Mouse (Mus musculus) liver, embryonic 12.5 days (tissue): ENCODE results near the gene Mterf2. TPM values are rescaled to one million over a fixed set of nuclear protein-coding genes. Genes with fewer than 3 reads are reported as not detected.

Source experiments
- ATAC-seq: fragments of 200-750 bp; cut with Nextera tagmentation; 2 replicates; pipeline ENCODE4 v1.8.0; 2017; ENCODE audit warnings: moderate number of reproducible peaks, mild to moderate bottlenecking, moderate library complexity
- H3K27ac ChIP-seq: fragments of 300-500 bp; sonication (generic); 2 replicates; pipeline ENCODE4 v1.5.1; 2016; ENCODE audit warnings: mild to moderate bottlenecking
- H3K27me3 ChIP-seq: fragments of 300-500 bp; sonication (generic); replicated peaks from 2 replicates; pipeline ENCODE4 v1.6.1; 2016; ENCODE audit warnings: mild to moderate bottlenecking, moderate library complexity
- H3K36me3 ChIP-seq: fragments of 300-500 bp; sonication (generic); 2 replicates; pipeline ENCODE4 v1.6.1; 2016; ENCODE audit warnings: mild to moderate bottlenecking, moderate library complexity
- H3K4me1 ChIP-seq: fragments of 300-500 bp; sonication (generic); 2 replicates; pipeline ENCODE4 v1.6.1; 2016
- H3K4me2 ChIP-seq: fragments of 300-500 bp; sonication (generic); 2 replicates; pipeline ENCODE4 v1.6.1; 2016; ENCODE audit warnings: mild to moderate bottlenecking, moderate library complexity
- H3K4me3 ChIP-seq: fragments of 300-500 bp; sonication (generic); 2 replicates; pipeline ENCODE4 v1.5.1; 2016; ENCODE audit warnings: mild to moderate bottlenecking, moderate library complexity
- H3K9ac ChIP-seq: fragments of 300-500 bp; sonication (generic); 2 replicates; pipeline ENCODE4 v1.6.1; 2016; ENCODE audit warnings: mild to moderate bottlenecking, moderate library complexity
- H3K9me3 ChIP-seq: fragments of 300-500 bp; sonication (generic); replicated peaks from 2 replicates; pipeline ENCODE4 v1.6.1; 2016; ENCODE audit warnings: mild to moderate bottlenecking, moderate library complexity
- WGBS: fragments of 180-500 bp; shearing (Covaris S2); methylation state at CpG from one replicate; pipeline ENCODE4 v1.1.7; 2016; ENCODE audit not compliant: insufficient replicate concordance; 5-methylcytosine and 5-hydroxymethylcytosine counted together
- polyA plus RNA-seq: library from polyadenylated mRNA; unstranded; fragments of >200 nt; fragmentation: Nextera tagmentation; extraction: Ambion mirVana; gene quantifications from 2 replicates; pipeline ENCODE4 v1.2.1, GENCODE M21; 2016

Gene Mterf2
- polyA plus RNA-seq, 1 experiment from 2014 or later, result 6.9 TPM

DNA sequence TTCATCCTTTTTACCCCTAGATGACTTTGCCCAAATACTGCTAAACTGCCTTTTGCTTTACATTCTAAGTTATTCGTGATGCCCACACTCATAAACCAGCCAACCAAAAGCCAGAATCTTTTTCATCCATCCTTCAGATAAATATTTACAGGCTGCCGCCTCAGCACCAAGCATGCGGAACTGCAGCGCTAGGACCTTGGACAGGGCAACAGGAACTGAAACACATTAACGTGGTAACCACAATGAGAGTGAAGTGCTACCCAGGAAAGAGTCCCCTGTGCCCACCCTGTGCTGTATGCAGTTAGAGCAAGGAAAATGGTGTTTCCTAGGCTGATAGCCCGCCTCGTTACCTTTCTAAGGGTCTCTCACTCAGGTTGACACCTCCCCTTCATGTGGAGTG is 626 bp upstream of the Mterf2 start:
- 15% methylated on average over 7 of the region's 7 CpGs for WGBS

DNA sequence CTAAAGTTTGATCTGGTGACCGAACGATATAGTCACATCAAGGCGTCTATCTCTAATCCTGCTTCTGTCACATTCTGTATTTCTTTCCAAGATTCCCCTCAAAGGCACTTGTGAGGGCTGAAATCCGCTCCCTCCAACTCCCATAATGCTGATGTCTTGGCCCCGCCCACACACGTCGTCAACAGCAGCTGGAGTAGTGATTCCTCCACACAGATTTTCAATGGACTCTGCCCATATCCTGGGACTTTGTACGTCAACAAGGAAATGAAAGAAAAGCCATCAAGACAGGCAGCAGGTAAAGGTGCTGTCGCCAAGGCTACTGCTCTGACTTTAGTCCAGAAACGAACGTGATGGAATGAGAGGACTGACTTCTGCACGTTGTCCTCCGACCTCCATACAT is 2.6 kb downstream of the Mterf2 start:
- WGBS, result 80% methylated on average over 13 of the region's 13 CpGs
- H3K4me2 ChIP-seq, result no peak overlapping the region
- H3K9ac ChIP-seq, result no peak overlapping the region
- no peak overlapping the region for H3K4me3 ChIP-seq
- peaks cover 28% of the 10 kb centered on the region for H3K36me3 ChIP-seq
- H3K9me3 ChIP-seq, result no peaks in the 10 kb centered on the region
- H3K4me1 ChIP-seq, result peaks cover 20% of the 10 kb centered on the region
- ATAC-seq, result no peak
- no peaks in the 10 kb centered on the region for H3K27me3 ChIP-seq
- H3K27ac ChIP-seq, result no peak overlapping the region

More for the DNA sequence above, 626 bp upstream of the Mterf2 start:
- peak overlapping the region; percentile 71 for H3K4me3 ChIP-seq
- no peaks in the 10 kb centered on the region for H3K9me3 ChIP-seq
- H3K4me1 ChIP-seq, result peaks cover 20% of the 10 kb centered on the region
- ATAC-seq, result peak; percentile 9; the same call in 1 of the 2 replicates
- H3K4me2 ChIP-seq, result peak overlapping the region; percentile 77
- H3K27me3 ChIP-seq, result no peaks in the 10 kb centered on the region
- 0 out of 2 replicates have a peak overlapping the region, but pooled peaks have one; percentile 46 for H3K27ac ChIP-seq
- peak overlapping the region; percentile 49 for H3K9ac ChIP-seq
- peaks cover 10% of the 10 kb centered on the region; the same call in 1 of the 2 replicates for H3K36me3 ChIP-seq

DNA sequence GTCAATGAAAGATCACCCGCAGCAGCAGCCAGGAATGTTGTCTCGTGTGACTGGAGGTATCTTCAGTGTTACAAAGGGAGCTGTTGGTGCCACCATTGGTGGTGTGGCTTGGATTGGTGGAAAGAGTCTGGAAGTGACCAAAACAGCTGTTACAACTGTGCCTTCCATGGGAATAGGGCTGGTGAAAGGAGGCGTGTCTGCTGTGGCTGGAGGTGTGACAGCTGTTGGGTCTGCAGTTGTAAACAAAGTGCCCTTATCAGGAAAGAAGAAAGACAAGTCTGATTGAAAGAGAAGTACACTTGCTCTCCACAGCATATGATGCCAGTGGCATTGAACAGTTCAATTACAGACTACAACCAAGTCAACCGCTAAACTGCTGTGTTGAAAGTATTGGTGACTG is 13.4 kb downstream of the Mterf2 start:
- no peak overlapping the region for H3K4me2 ChIP-seq
- ATAC-seq, result no peak
- WGBS, result 76% methylated on average over 4 of the region's 4 CpGs
- H3K9ac ChIP-seq, result no peak overlapping the region
- H3K36me3 ChIP-seq, result peaks cover 42% of the 10 kb centered on the region
- no peaks in the 10 kb centered on the region for H3K27me3 ChIP-seq
- no peak overlapping the region for H3K27ac ChIP-seq
- H3K9me3 ChIP-seq, result no peaks in the 10 kb centered on the region
- no peaks in the 10 kb centered on the region for H3K4me1 ChIP-seq
- no peak overlapping the region for H3K4me3 ChIP-seq

DNA sequence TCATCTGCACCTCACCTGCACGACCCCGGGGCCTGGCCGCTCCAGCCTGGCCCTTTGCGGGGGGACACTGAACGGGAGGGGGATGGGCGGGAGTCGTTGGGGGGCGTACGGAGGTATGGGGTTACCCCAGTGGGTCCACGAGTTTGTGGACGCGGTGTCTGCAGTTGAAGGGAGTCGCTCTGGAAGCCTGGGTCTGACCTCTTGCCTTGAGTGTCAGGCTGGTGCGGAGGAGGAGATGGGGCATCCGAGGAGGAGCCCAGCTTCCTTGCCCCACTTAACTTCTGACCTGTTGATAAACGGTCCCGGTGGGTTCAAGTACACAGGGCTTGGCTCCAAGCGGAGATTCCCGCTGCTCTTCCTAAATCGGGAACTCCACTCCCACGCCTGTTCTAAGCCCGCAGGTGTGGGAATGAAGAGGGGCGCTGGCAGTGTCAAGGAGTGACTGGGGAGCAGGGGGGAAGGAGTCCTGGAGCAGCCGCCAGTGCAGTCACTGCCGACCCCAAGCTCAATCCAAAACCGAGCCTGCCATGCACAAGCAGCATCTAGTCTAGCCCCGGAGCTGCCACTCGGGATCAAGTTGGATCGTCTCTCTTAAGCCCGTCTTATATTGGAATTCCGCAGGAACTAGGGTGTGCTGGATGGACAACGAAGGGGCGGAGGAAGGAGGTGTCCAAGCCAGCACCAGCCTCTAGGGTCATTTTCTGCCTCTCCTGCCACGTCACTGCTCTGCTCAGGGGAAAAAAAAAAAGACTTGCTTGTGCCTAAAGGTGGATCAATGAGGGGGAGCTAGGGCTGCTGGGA is 24.5 kb downstream of the Mterf2 start:
- whole genome bisulfite sequencing, result 3% methylated on average over 34 of the region's 34 CpGs
- Histone ChIP-seq H3K4me1 (peaks cover 19% of the 10 kb centered on the region), H3K9me3 (no peaks in the 10 kb centered on the region), H3K27ac (peak overlapping the region; percentile 91), H3K27me3 (no peaks in the 10 kb centered on the region), H3K4me2 (peak overlapping the region; percentile 99), H3K4me3 (peak overlapping the region; percentile 92), H3K36me3 (no peaks in the 10 kb centered on the region), H3K9ac (peak overlapping the region; percentile 96)
- ATAC-seq, result peak; percentile 30

DNA sequence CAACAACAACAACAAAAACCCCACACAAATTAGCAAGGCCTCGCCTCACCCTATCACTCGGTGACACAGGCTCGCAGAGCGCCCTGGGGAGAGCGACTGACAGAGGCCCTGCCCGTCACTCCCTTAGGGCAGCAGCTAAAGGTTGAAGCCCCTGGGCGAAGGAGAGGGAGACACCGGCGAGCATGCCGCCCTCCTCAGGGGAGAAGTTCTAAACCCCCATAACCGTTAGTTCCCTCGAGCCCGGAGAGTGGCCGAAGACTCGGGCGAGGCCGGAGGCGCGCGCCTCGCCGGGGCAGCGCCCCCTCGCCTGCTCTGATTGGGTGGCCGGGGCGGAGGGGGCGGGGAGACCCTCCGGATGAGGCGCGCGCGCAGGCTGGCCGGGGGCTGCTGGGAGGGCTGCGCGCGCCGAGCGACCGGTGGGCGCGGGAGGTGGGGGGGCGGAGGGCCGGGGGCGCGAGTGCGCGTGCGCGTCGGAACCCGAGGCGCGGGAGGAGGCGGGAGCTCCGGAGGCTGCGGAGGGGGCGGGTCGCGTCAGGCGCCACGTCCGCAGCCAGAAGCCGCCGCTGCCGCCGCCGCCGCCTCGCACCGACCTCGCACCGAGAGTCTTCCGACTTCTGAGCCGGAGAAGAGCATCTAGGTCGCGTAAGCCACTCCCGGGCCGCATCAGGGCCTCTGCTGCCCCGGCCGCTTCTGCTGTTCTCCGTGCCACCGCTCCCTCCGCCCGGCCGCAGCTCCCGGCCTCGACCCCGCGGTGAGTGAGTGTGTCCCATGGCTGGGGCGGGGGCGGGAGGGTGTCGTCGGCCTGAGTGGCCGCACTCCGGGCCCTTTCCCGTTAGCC is 25.4 kb downstream of the Mterf2 start, which contains the start of the genes Fhl4 and Tmem263:
Fhl4 (minus strand) TSS at position 249 of the 838 bp plus-strand sequence.
Tmem263 (plus strand) TSS at position 381 of the 838 bp plus-strand sequence.
- peak within 1 kb of the TSS; percentile 92 for H3K4me3 ChIP-seq
- peak; percentile 92 for ATAC-seq
- H3K36me3 ChIP-seq, result no peaks in the 10 kb centered on the region
- no peaks in the 10 kb centered on the region for H3K9me3 ChIP-seq
- H3K4me1 ChIP-seq, result peaks cover 19% of the 10 kb centered on the region
- peak within 1 kb of the TSS; percentile 96 for H3K9ac ChIP-seq
- H3K4me2 ChIP-seq, result peak within 1 kb of the TSS; percentile 99
- H3K27ac ChIP-seq, result peak within 1 kb of the TSS; percentile 91
- H3K27me3 ChIP-seq, result no peaks in the 10 kb centered on the region
- under 1% methylated on average over 90 of the region's 96 CpGs for WGBS

DNA sequence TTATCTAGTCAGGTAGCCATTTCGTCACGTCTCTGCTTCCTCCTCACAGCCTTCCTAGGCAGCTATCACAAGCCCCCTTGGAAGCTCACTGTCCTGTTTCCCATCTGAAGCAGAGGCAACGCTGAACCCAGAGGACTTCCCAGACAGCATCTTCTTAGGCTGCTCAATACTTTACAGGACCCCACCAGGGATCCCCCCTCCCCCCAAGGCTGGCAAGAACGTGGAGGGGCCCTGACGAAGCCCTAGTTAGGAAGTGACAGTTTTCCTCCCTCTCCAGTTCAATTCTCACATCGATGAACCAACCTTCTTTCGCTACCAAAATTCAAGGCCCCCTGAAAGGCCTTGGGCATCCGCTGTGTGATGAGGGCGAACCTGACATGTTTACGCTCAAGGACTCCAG is 26.0 kb downstream of the Mterf2 start:
- Histone ChIP-seq H3K36me3 (no peaks in the 10 kb centered on the region), H3K4me3 (peak overlapping the region; percentile 92), H3K4me2 (peak overlapping the region; percentile 99), H3K9me3 (no peaks in the 10 kb centered on the region), H3K27ac (peak overlapping the region; percentile 91), H3K27me3 (no peaks in the 10 kb centered on the region), H3K9ac (peak overlapping the region; percentile 96), H3K4me1 (peaks cover 19% of the 10 kb centered on the region)
- ATAC-seq, result peak; percentile 46
- WGBS, result 3% methylated on average over 10 of the region's 10 CpGs

DNA sequence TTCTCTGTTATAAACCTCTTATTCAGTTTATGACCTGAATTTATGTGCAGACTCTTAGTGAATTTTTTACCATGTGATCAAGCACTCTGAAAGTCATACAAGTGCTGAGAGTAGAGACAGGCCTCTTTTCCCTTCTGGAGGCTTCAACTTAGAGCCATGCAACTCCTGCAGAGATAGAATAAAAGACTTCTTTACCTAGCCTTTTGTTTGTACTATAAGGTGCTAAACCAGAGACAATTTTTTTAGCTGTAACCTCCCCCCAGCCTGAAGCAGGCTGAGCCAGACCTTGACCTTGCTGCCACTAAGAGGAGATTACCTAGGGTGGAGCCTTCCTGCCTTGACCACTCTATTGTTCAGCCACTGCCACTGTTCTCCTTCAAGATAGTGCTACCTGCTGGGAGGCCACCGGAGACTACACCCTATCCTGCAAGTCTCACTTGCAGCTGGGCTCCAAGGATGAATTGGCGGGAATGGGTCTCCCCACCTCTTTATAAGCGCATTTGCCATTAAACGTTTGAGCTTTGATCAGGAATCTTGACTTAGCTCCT is 56.1 kb downstream of the Mterf2 start:
- 54% methylated on average over 4 of the region's 4 CpGs for WGBS
- no peak for ATAC-seq

More for the DNA sequence above, 56.1 kb downstream of the Mterf2 start:
- H3K9me3 ChIP-seq, result no peaks in the 10 kb centered on the region
- H3K4me1 ChIP-seq, result no peaks in the 10 kb centered on the region
- H3K4me2 ChIP-seq, result no peak overlapping the region
- no peaks in the 10 kb centered on the region for H3K27me3 ChIP-seq
- H3K4me3 ChIP-seq, result no peak overlapping the region
- H3K9ac ChIP-seq, result no peak overlapping the region
- H3K36me3 ChIP-seq, result no peaks in the 10 kb centered on the region
- H3K27ac ChIP-seq, result no peak overlapping the region

Other genes starting within 250 kb of the Mterf2 start
- gene Ric8b, start 210.4 kb downstream of the Mterf2 start, polyA plus RNA-seq, result 6.6 and 6.9 TPM in 2 replicates
- gene Fhl4, start 25.5 kb downstream of the Mterf2 start, polyA plus RNA-seq, result 0.38 and 0.67 TPM in 2 replicates
- 24.7 and 25.0 TPM in 2 replicates for gene Tmem263, start 25.4 kb downstream of the Mterf2 start, polyA plus RNA-seq
- 12.3 and 12.7 TPM in 2 replicates for gene Cry1, start 57.0 kb upstream of the Mterf2 start, polyA plus RNA-seq